Mouse (Mus musculus) bone marrow macrophage, adult 2 months (primary cell): Measurements from ENCODE around the gene Pitx2.

Source experiments
- CTCF ChIP-seq: IDR thresholded peaks from 2 replicates; pipeline ENCODE4 v1.5.1; 2012; ENCODE audit warnings: low read depth, mild to moderate bottlenecking, low read length, moderate library complexity
- POLR2A ChIP-seq: IDR thresholded peaks from 2 replicates; pipeline ENCODE4 v1.6.1; 2012; ENCODE audit warnings: mild to moderate bottlenecking, low read depth, low read length, borderline replicate concordance

DNA sequence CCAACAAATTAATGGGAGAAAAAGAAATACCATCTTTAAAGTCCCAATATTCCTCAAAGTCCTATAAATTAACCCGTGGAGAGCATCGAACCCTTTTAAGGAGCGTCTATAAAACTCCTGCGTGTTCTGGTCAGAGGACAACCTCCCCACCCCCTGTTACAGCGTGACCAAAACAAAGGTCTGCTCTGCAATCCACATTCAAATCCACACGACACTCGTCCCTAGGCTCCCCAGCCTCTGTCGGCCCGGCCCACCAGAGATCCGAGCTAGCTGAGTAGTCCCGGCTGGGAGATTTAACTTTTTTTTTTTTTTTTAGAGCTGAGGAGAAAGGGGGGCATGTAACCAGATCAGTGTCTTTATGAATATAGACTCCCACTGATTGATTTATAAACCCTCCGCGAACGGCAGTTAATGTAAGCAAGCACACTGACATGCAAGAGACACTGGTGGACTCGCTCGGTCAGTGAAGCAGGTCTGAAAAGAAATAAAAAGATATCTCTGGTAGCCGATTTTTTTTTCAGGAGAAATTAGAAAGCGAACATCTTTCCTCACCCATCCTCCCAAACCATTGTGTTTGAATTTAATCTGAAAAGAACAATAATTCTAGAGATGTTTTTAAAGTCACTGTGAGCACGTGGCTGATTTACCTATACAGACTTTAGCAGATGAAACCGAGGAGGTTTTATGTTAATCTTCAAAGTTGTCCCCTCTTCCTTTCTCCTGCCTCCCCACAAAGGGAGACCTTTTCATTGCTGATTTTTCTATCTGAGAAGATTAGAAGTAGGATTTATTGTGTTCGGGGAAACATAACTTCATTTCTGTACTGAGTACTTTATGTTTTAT lies 23.0 kb downstream of the Pitx2 start:
- TF ChIP-seq CTCF: no peak
- no peak for TF ChIP-seq POLR2A
